Mouse (Mus musculus): ENCODE measurements at regions not wholly inside any gene's neighbourhood (a gene's known extent, or its start where the extent isn't known, plus 50 kb on each side); places are given as distances from the start of the nearest gene placed in this dataset.

DNA sequence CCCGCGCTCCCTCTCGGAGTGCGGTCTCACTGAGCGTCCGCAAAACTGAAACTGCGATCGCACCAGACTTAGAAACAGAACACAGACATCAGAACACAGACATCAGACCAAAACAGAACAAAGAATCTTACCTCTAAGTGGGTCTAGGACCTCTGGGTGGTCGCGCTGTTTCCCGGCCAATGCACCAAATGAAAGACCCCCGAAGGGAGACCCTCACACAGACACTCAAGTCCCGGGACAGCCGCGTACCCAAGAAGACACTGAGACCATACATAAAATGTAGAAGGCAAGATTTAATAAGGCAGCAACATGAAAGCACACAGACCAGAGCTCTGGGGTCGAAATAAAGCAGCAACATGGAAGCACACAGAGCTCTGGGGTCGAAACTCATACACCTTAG lies 341.1 kb downstream of the Gm21739 start:
- DNase-seq (ENCODE audit: low spot score in 2 of 2): peak; percentile 10 to 13
